Mouse (Mus musculus) T-cell, adult 2 months (primary cell): ENCODE data around the gene Mtcl1.
"Not testable (repeated sequence)": the region's sequence is repeated elsewhere in the genome, so short reads cannot be mapped to it uniquely, and the experiment has no call there.

Source experiments
- DNase-seq: peaks from one replicate; pipeline ENCODE4 v3.0.0; 2022; ENCODE audit warnings: low spot score

Gene Mtcl1

GRCm38 (mm10) chr17:66447978-66448377 is 1.6 kb downstream of the Mtcl1 start:
- no peak for DNase-seq

- DNase-seq = no peak
Observed at GRCm38 (mm10) chr17:66447007-66447312, 2.6 kb downstream of the Mtcl1 start.

- no peak for DNase-seq
Observed at GRCm38 (mm10) chr17:66446196-66447006, 3.1 kb downstream of the Mtcl1 start.

DNA sequence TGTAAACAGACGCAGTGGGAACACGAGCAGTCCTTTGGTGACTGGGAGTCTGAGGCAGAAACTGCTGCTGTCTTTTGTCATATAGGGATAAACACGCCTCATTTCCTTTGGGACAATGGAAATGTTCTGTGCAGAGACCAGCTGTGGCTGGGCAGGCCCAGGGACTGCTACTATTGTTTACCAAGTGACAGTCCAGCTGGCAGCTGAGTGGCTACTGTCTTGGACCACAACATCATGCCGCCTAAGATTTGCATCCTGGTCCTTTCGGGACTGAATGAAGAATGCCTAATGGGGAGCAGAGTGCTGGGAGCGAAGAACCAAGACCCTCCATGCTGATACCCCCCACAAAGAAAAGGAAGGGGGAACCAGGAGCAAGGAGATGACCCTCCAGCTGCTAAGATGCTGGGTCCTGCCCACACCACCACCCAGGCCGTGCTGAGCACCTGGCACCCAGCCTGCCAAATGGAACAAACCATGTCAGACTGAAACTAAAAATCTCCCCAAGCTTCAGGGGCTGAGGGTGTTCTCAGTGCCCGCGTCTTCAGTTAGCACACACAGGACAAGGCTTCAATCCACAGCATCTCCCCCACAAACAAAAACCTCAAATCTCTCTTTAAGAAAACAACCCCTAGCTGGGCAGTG is 5.4 kb downstream of the Mtcl1 start:
- no peak for DNase-seq

DNA sequence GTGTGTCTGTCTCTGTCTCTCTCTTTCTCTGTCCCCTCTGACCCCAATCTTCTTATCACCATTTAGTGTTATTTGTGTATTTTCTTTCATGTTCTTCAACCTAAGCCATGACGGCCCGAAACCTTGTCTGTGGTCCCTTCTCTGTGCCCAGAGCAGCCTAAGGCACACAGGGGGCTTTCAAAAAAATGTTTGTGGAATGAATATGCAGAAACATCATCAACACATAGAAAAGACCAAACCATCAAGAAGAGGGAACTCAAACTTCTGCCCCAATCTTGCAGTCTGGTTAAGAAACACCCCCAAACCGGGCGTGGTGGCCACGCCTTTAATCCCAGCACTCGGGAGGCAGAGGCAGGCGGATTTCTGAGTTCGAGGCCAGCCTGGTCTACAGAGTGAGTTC is 9.7 kb downstream of the Mtcl1 start:
- DNase-seq = no peak

DNA sequence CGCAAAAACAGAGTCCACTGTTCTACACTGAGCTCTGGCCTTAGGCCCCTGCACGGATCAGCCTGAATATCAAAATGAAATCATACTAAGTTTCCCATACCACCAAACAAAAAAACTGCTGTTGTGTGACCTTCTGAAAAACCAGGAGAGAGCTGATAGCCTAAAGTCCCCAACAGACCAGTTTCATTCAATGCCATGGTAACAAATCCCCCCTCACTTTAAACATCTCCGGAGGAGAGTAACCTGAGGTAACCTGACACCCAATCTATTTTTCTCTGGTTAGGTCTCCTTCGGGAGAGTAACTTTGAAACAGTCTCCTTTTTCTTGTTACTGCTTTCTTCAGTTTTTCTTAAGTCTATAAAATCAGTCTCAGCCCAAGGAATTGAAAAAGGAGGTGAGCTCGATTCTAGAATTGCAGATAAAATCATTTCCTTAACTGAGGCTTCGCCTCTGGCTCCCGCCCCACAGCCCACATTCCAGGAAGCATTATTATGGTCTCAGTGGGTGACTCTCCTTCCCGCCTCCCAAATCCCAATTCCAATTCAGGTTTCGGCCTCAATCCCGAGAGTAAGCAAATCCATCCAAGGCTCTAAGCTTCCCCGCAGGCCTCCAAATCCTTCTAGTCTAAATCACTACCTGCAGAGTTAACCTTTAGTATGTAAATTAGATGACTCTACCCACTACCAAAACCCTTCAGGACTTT is 10.3 kb downstream of the Mtcl1 start:
- DNase-seq = no peak

- DNase-seq = no peak
Observed at GRCm38 (mm10) chr17:66438137-66438536, 11.4 kb downstream of the Mtcl1 start.

DNA sequence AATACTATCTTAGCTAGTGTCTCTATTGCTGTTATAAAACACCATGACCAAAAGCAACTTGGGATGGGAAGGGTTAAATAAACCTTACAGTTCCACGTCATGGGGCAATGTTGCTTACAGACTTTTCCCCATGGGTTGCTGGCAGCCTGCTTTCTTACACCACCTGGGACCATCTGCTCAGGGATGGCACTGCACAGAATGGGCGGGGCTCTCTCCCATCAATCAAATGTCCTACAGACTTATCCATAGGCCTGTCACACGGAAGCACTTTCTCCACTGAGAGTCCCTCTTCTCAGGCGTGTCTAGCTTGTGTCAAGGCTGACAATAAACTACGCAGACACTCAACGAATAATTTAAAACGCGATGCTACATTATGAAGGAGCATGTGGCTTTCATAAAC is 12.7 kb downstream of the Mtcl1 start:
- DNase-seq = no peak

DNA sequence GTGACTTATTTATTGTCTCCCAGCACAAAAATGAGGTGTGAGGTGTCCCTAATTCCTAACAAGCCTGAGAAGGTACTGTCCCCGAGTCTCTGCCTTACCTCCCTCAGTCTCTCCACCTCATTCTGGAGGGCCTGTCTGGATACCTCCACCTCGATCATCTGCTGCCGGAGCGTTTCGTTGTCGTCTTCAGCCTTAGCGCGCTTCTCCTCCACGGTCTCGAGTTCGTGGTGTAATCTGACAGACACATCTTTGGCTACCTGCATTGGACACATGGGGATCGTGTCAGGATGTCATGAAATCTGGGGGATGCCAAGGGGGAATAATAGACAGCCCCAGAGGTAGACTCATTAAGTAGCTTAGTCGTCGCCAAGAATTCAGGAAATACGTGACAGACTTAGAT is 13.6 kb downstream of the Mtcl1 start:
- no peak for DNase-seq

- no peak for DNase-seq
Observed at GRCm38 (mm10) chr17:66435007-66435406, 14.5 kb downstream of the Mtcl1 start.

GRCm38 (mm10) chr17:66434566-66434965 is 15.0 kb downstream of the Mtcl1 start:
- no peak for DNase-seq

- not testable (repeated sequence) for DNase-seq
Observed at GRCm38 (mm10) chr17:66424601-66425000, 24.9 kb downstream of the Mtcl1 start.

DNA sequence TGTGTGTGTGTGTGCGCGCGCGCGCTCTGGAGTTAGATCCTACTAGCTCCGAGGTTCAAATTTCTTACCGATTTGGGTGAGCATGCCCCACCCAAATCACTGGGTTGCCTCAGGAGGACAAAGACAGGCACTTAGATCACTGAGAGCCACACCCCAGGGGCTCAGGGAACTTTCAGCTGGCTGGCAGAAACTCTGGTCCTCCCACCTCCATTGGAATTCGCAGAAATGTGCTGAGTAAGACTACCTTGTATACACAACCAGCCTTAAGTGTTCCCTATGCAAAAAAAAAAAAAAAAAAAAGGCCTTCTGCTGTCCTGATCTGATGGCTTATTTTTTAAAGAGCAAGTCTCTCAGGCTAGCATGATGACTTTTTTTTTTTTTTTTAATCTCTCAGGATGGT is 30.1 kb downstream of the Mtcl1 start:
- no peak for DNase-seq

- DNase-seq = no peak
Observed at GRCm38 (mm10) chr17:66417748-66418147, 31.8 kb downstream of the Mtcl1 start.

- DNase-seq = no peak
Observed at GRCm38 (mm10) chr17:66417329-66417728, 32.2 kb downstream of the Mtcl1 start.

GRCm38 (mm10) chr17:66416841-66417313 is 32.7 kb downstream of the Mtcl1 start:
- DNase-seq = no peak

DNA sequence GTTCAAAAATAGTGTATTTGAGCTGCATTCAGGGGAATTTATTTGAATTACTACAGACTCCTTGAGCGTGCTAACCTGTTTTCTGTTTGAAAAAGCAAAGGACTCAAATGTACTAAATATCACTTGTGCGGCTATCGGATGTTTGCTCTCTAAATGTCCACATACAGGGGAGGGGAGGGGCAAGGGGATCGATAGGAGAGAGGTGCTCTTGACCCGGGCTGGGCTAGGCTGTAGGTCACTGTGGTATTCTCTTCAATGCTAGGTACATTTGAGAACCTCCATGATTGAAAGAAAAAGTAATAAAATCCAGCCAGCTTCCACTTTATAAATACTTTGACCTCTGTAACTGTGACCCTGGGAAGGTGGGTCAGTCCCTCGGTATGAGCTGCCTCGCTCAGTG is 33.1 kb downstream of the Mtcl1 start:
- DNase-seq = no peak

GRCm38 (mm10) chr17:66414331-66414730 is 35.2 kb downstream of the Mtcl1 start:
- DNase-seq = no peak

GRCm38 (mm10) chr17:66412155-66412970 is 37.2 kb downstream of the Mtcl1 start:
- no peak for DNase-seq

GRCm38 (mm10) chr17:66410884-66411426 is 38.6 kb downstream of the Mtcl1 start:
- no peak for DNase-seq

DNA sequence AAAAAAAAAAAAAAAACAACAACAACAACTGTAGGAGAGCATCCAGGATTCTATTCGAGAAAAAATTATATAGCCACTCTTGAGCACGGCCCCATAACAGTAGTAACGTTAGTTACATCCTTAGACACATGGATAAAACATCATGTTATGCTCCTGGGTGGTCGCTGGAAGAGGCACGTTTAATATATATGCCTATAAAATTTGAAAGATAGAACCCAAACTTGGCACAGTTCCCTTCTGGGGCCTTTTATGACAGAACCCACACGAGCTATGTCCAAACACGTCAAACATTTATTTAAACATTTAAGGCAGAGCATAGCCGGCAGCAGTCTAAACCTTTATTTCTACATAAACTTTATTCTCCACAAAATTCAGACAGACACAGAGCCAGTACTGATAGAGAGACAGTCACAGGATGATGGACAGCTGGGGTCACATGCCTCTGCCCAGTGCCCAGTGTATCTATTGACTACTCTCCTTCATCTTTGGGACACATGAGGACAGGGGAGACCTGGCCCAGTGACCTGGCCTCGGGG is 40.4 kb downstream of the Mtcl1 start:
- no peak for DNase-seq

- no peak for DNase-seq
Observed at GRCm38 (mm10) chr17:66408400-66408799, 41.1 kb downstream of the Mtcl1 start.
